Mouse (Mus musculus): ENCODE data around the gene Gm10778. TPM values are rescaled to one million over a fixed set of nuclear protein-coding genes. Genes with fewer than 3 reads are reported as not detected.
"Not testable (repeated sequence)": the region's sequence is repeated elsewhere in the genome, so short reads cannot be mapped to it uniquely, and the experiment has no call there.

The Gm10778 gene
- polyA plus RNA-seq, 1 experiment = 7.4 TPM

GRCm38 (mm10) chr10:81656174-81656573, 7.3 kb downstream of the Gm10778 start:
- H3K27ac ChIP-seq (ENCODE audit: insufficient read depth, low read length) = peak overlapping the region; percentile 95
- H3K36me3 ChIP-seq (ENCODE audit: control insufficient read depth, insufficient read depth, low read length, poor library complexity, severe bottlenecking) = peaks cover 5% of the 10 kb centered on the region; the same call in 1 of the 2 replicates
- H3K4me3 ChIP-seq (ENCODE audit: low read depth, low read length) = no peak overlapping the region
- peaks cover 2% of the 10 kb centered on the region for H3K4me1 ChIP-seq (ENCODE audit: control insufficient read depth, insufficient read depth, low read length)
- peaks cover 38% of the 10 kb centered on the region for H3K9me3 ChIP-seq (replicated peaks; ENCODE audit: control insufficient read depth, insufficient read depth, low read length, poor library complexity, severe bottlenecking)
- H3K9ac ChIP-seq (ENCODE audit: low read depth, poor library complexity, severe bottlenecking) = no peak overlapping the region
- TF ChIP-seq EP300 (IDR thresholded peaks at IDR 0.05; ENCODE audit: insufficient read depth, low read depth, low read length) = peak; percentile 27; the same call in 1 of the 2 replicates
- no peak for TF ChIP-seq CTCF (IDR thresholded peaks at IDR 0.05; ENCODE audit: low read depth, low read length)
- H3K27me3 ChIP-seq (ENCODE audit: control insufficient read depth, insufficient read depth, low read length, poor library complexity, severe bottlenecking) = no peaks in the 10 kb centered on the region

GRCm38 (mm10) chr10:81687114-81687513, 38.3 kb downstream of the Gm10778 start:
- H3K36me3 ChIP-seq (ENCODE audit: control insufficient read depth, insufficient read depth, low read length, poor library complexity, severe bottlenecking); H3K27me3 ChIP-seq (ENCODE audit: control insufficient read depth, insufficient read depth, low read length, poor library complexity, severe bottlenecking); H3K9me3 ChIP-seq (replicated peaks; ENCODE audit: control insufficient read depth, insufficient read depth, low read length, poor library complexity, severe bottlenecking); H3K4me1 ChIP-seq (ENCODE audit: control insufficient read depth, insufficient read depth, low read length); H3K27ac ChIP-seq (ENCODE audit: insufficient read depth, low read length); H3K9ac ChIP-seq (ENCODE audit: low read depth, poor library complexity, severe bottlenecking); H3K4me3 ChIP-seq (ENCODE audit: low read depth, low read length): not testable (repeated sequence)

GRCm38 (mm10) chr10:81704531-81705301, 55.9 kb downstream of the Gm10778 start, which contains the start of gene Zfp433:
Gene Zfp433, plus strand, starts transcription at chr10:81704825.
- H3K36me3 ChIP-seq (ENCODE audit: control insufficient read depth, insufficient read depth, low read length, poor library complexity, severe bottlenecking); H3K9ac ChIP-seq (ENCODE audit: low read depth, poor library complexity, severe bottlenecking); H3K4me3 ChIP-seq (ENCODE audit: low read depth, low read length); H3K4me1 ChIP-seq (ENCODE audit: control insufficient read depth, insufficient read depth, low read length); H3K27ac ChIP-seq (ENCODE audit: insufficient read depth, low read length); H3K9me3 ChIP-seq (replicated peaks; ENCODE audit: control insufficient read depth, insufficient read depth, low read length, poor library complexity, severe bottlenecking); H3K27me3 ChIP-seq (ENCODE audit: control insufficient read depth, insufficient read depth, low read length, poor library complexity, severe bottlenecking): not testable (repeated sequence)

Other genes with a start within 250 kb of the Gm10778 start
- 6.1 and 7.2 TPM in 2 replicates for gene Nfic, start 193.4 kb upstream of the Gm10778 start, polyA plus RNA-seq (2011; ENCODE audit: insufficient read depth, insufficient read length, low read depth, missing spikeins)
- gene Celf5, start 166.3 kb upstream of the Gm10778 start, polyA plus RNA-seq (2011; ENCODE audit: insufficient read depth, insufficient read length, low read depth, missing spikeins) = 27.5 and 30.5 TPM in 2 replicates
- gene Ncln, start 152.7 kb upstream of the Gm10778 start, polyA plus RNA-seq (2011; ENCODE audit: insufficient read depth, insufficient read length, low read depth, missing spikeins) = 37.2 and 41.6 TPM in 2 replicates
- 0.49 and 0.93 TPM in 2 replicates for gene S1pr4, start 148.9 kb upstream of the Gm10778 start, polyA plus RNA-seq (2011; ENCODE audit: insufficient read depth, insufficient read length, low read depth, missing spikeins)
- 11.2 and 11.6 TPM in 2 replicates for gene Gna15, start 124.8 kb upstream of the Gm10778 start, polyA plus RNA-seq (2011; ENCODE audit: insufficient read depth, insufficient read length, low read depth, missing spikeins)
- gene Gna11, start 103.9 kb upstream of the Gm10778 start, polyA plus RNA-seq (2011; ENCODE audit: insufficient read depth, insufficient read length, low read depth, missing spikeins) = 32.0 and 35.3 TPM in 2 replicates
- 148 and 152 TPM in 2 replicates for gene Aes, start 89.6 kb upstream of the Gm10778 start, polyA plus RNA-seq (2011; ENCODE audit: insufficient read depth, insufficient read length, low read depth, missing spikeins)
- gene Tle2, start 74.5 kb upstream of the Gm10778 start, polyA plus RNA-seq (2011; ENCODE audit: insufficient read depth, insufficient read length, low read depth, missing spikeins) = 3.1 and 3.8 TPM in 2 replicates
- 15.0 and 18.5 TPM in 2 replicates for gene Tle6, start 48.0 kb upstream of the Gm10778 start, polyA plus RNA-seq (2011; ENCODE audit: insufficient read depth, insufficient read length, low read depth, missing spikeins)
- gene BC025920, start 42.8 kb upstream of the Gm10778 start, polyA plus RNA-seq (2011; ENCODE audit: insufficient read depth, insufficient read length, low read depth, missing spikeins) = 3.2 and 3.9 TPM in 2 replicates
- gene Sirt6, start 21.3 kb upstream of the Gm10778 start, polyA plus RNA-seq (2011; ENCODE audit: insufficient read depth, insufficient read length, low read depth, missing spikeins) = 15.0 and 16.6 TPM in 2 replicates
- gene Ankrd24, start 20.5 kb upstream of the Gm10778 start, polyA plus RNA-seq (2011; ENCODE audit: insufficient read depth, insufficient read length, low read depth, missing spikeins) = 14.2 and 16.1 TPM in 2 replicates
- 14.0 and 17.8 TPM in 2 replicates for gene Zfp433, start 55.8 kb downstream of the Gm10778 start, polyA plus RNA-seq (2011; ENCODE audit: insufficient read depth, insufficient read length, low read depth, missing spikeins)
- 8.8 and 10.0 TPM in 2 replicates for gene Gm3055, start 122.1 kb downstream of the Gm10778 start, polyA plus RNA-seq (2011; ENCODE audit: insufficient read depth, insufficient read length, low read depth, missing spikeins)
- 3.2 and 5.7 TPM in 2 replicates for gene Gm4767, start 163.1 kb downstream of the Gm10778 start, polyA plus RNA-seq (2011; ENCODE audit: insufficient read depth, insufficient read length, low read depth, missing spikeins)
- 3.6 TPM in 1 of 2 replicates, not detected in the other for gene Gm32687, start 214.9 kb downstream of the Gm10778 start, polyA plus RNA-seq (2011; ENCODE audit: insufficient read depth, insufficient read length, low read depth, missing spikeins)